Mouse (Mus musculus): ENCODE data around the gene Slc9a2.

DNA sequence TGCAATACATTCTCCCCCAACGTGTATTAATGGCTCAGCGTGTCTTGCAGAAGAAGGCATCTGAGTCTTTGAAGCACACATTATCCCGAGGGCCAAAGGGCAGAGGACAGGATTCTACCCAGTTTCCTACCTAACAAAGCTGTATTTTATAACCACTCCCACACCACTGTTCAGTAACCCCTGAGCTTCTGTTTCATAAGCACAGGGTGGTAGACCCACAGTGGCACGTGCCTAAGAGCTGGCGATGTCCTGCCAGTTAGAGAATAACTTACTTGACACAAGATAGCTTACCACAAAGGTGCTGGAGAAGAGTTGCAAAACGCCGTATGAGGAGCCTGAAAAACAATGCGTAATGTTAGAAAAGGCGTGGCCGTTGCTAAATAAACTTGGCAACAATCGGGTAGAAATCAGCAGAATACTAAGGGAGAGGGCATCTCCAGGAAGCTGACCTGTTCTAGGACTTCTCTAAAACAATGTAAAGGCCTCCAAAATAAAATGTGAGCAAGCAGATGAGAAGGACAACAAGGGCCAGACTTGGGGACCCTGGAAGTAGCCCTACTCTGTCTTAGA, 105.6 kb downstream of the Slc9a2 start:
- no peak for TF ChIP-seq CTCF (IDR thresholded peaks at IDR 0.05; ENCODE audit: control insufficient read depth, insufficient read depth, insufficient read length)
- TF ChIP-seq CEBPB (IDR thresholded peaks at IDR 0.05; ENCODE audit: low read depth): no peak
- no peak for TF ChIP-seq MAX (IDR thresholded peaks at IDR 0.05)
- TF ChIP-seq USF1 (IDR thresholded peaks at IDR 0.05; ENCODE audit: low read depth): no peak

All from C2C12 (cell line).